Mouse (Mus musculus) kidney, embryonic 14.5 days (tissue): ENCODE results near the gene Fcgr1. TPM values are rescaled to one million over a fixed set of nuclear protein-coding genes. Genes with fewer than 3 reads are reported as not detected.
"Not testable (repeated sequence)": the region's sequence is repeated elsewhere in the genome, so short reads cannot be mapped to it uniquely, and the experiment has no call there.

Experiments used
- ATAC-seq: fragments of 200-750 bp; cut with Nextera tagmentation; 2 replicates; pipeline ENCODE4 v1.8.0; 2017; ENCODE audit warnings: moderate number of reproducible peaks, mild to moderate bottlenecking, moderate TSS enrichment, moderate library complexity; ENCODE audit not compliant: low FRiP score, low TSS enrichment
- H3K27ac ChIP-seq: fragments of 300-500 bp; sonication (generic); 2 replicates; pipeline ENCODE4 v1.5.1; 2014; ENCODE audit warnings: low read depth, mild to moderate bottlenecking, low read length, moderate library complexity, mixed read lengths
- H3K27me3 ChIP-seq: fragments of 300-500 bp; sonication (generic); 2 replicates; pipeline ENCODE4 v1.6.1; 2014; ENCODE audit warnings: mild to moderate bottlenecking, low read length; ENCODE audit not compliant: control insufficient read depth, insufficient read depth
- H3K36me3 ChIP-seq: fragments of 300-500 bp; sonication (generic); 2 replicates; pipeline ENCODE4 v1.6.1; 2014; ENCODE audit warnings: low read length, mixed read lengths; ENCODE audit not compliant: control insufficient read depth, insufficient read depth
- H3K4me1 ChIP-seq: fragments of 300-500 bp; sonication (generic); 2 replicates; pipeline ENCODE4 v1.6.1; 2014; ENCODE audit warnings: low read length, mixed read lengths; ENCODE audit not compliant: control insufficient read depth, insufficient read depth
- H3K4me2 ChIP-seq: fragments of 300-500 bp; sonication (generic); replicated peaks from 2 replicates; pipeline ENCODE4 v1.6.1; 2014; ENCODE audit warnings: low read depth, mild to moderate bottlenecking, low read length
- H3K4me3 ChIP-seq: fragments of 300-500 bp; sonication (generic); 2 replicates; pipeline ENCODE4 v1.5.1; 2014; ENCODE audit warnings: mild to moderate bottlenecking, low read length
- H3K9ac ChIP-seq: fragments of 300-500 bp; sonication (generic); 2 replicates; pipeline ENCODE4 v1.6.1; 2014; ENCODE audit warnings: low read depth, mild to moderate bottlenecking, low read length, moderate library complexity
- H3K9me3 ChIP-seq: fragments of 300-500 bp; sonication (generic); 2 replicates; pipeline ENCODE4 v1.6.1; 2016; ENCODE audit warnings: low read length; ENCODE audit not compliant: control insufficient read depth
- WGBS: fragments of 180-500 bp; shearing (Covaris S2); extraction: QIAGEN DNeasy Blood & Tissue Kit; methylation state at CpG from one replicate; pipeline ENCODE4 v1.1.7; 2014; 5-methylcytosine and 5-hydroxymethylcytosine counted together
- polyA plus RNA-seq: library from polyadenylated mRNA; unstranded; fragments of >200 nt; fragmentation: Nextera tagmentation; extraction: Ambion mirVana; gene quantifications from 2 replicates; pipeline ENCODE4 v1.2.1, GENCODE M21; 2014

Gene Fcgr1
- 1.8 and 2.2 TPM in 2 replicates for polyA plus RNA-seq

- 81% methylated on average over 4 of the region's 4 CpGs for WGBS
- Histone ChIP-seq H3K4me3 (no peak within 1 kb of the TSS), H3K36me3 (no peaks in the 10 kb centered on the region), H3K27me3 (no peaks in the 10 kb centered on the region), H3K27ac (no peak within 1 kb of the TSS), H3K9ac (no peak within 1 kb of the TSS), H3K4me1 (no peaks in the 10 kb centered on the region), H3K9me3 (no peaks in the 10 kb centered on the region), H3K4me2 (no peak within 1 kb of the TSS)
- no peak for ATAC-seq
Observed at GRCm38 (mm10) chr3:96293787-96294186, at the start of gene Fcgr1. Gene Fcgr1, minus strand, starts transcription at chr3:96293969.

GRCm38 (mm10) chr3:96342652-96343051 is 48.9 kb upstream of the Fcgr1 start:
- not testable (repeated sequence) for H3K9ac ChIP-seq, H3K4me2 ChIP-seq, H3K4me3 ChIP-seq, H3K4me1 ChIP-seq, H3K27ac ChIP-seq, ATAC-seq, H3K36me3 ChIP-seq, H3K9me3 ChIP-seq
- 55% methylated on average over 13 of the region's 13 CpGs for WGBS
- peaks cover 45% of the 10 kb centered on the region for H3K27me3 ChIP-seq

GRCm38 (mm10) chr3:96342100-96342499 is 48.3 kb upstream of the Fcgr1 start:
- WGBS = 43% methylated on average over 3 of the region's 3 CpGs
- not testable (repeated sequence) for H3K9me3 ChIP-seq, H3K4me1 ChIP-seq, ATAC-seq, H3K4me2 ChIP-seq, H3K4me3 ChIP-seq, H3K9ac ChIP-seq, H3K27ac ChIP-seq, H3K36me3 ChIP-seq
- H3K27me3 ChIP-seq = peaks cover 50% of the 10 kb centered on the region

- Histone ChIP-seq H3K4me2 (no peak overlapping the region), H3K27ac (no peak overlapping the region), H3K4me1 (no peaks in the 10 kb centered on the region), H3K4me3 (no peak overlapping the region; the same call in 1 of the 2 replicates), H3K27me3 (peaks cover 63% of the 10 kb centered on the region), H3K9me3 (no peaks in the 10 kb centered on the region), H3K9ac (no peak overlapping the region), H3K36me3 (no peaks in the 10 kb centered on the region)
- WGBS = 6% methylated on average over 24 of the region's 24 CpGs
- no peak for ATAC-seq
Observed at GRCm38 (mm10) chr3:96340611-96341312, 47.0 kb upstream of the Fcgr1 start.

GRCm38 (mm10) chr3:96338849-96339480 is 45.2 kb upstream of the Fcgr1 start:
- H3K4me1 ChIP-seq = no peaks in the 10 kb centered on the region; the same call in 1 of the 2 replicates
- no peak overlapping the region for H3K4me3 ChIP-seq
- peaks cover 67% of the 10 kb centered on the region for H3K27me3 ChIP-seq
- no peaks in the 10 kb centered on the region for H3K9me3 ChIP-seq
- no peak overlapping the region for H3K27ac ChIP-seq
- H3K36me3 ChIP-seq = no peaks in the 10 kb centered on the region
- H3K4me2 ChIP-seq = no peak overlapping the region
- 44% methylated on average over 16 of the region's 16 CpGs for WGBS
- H3K9ac ChIP-seq = no peak overlapping the region
- ATAC-seq = no peak

- Histone ChIP-seq H3K27ac (no peak overlapping the region), H3K9me3 (no peaks in the 10 kb centered on the region), H3K36me3 (no peaks in the 10 kb centered on the region), H3K4me2 (no peak overlapping the region), H3K27me3 (peaks cover 74% of the 10 kb centered on the region), H3K4me1 (no peaks in the 10 kb centered on the region; the same call in 1 of the 2 replicates), H3K9ac (no peak overlapping the region), H3K4me3 (no peak overlapping the region)
- 90% methylated on average over 8 of the region's 8 CpGs for WGBS
- ATAC-seq = no peak
Observed at GRCm38 (mm10) chr3:96338043-96338442, 44.3 kb upstream of the Fcgr1 start.

- 89% methylated on average over 6 of the region's 6 CpGs for WGBS
- H3K4me1 ChIP-seq = peaks cover 1% of the 10 kb centered on the region; the same call in 1 of the 2 replicates
Observed at GRCm38 (mm10) chr3:96337269-96337668, 43.5 kb upstream of the Fcgr1 start.

GRCm38 (mm10) chr3:96336636-96337035 is 42.9 kb upstream of the Fcgr1 start:
- WGBS = 97% methylated on average over 1 of the region's 1 CpGs
- Histone ChIP-seq H3K9ac (no peak overlapping the region), H3K36me3 (no peaks in the 10 kb centered on the region), H3K4me3 (no peak overlapping the region), H3K27ac (no peak overlapping the region), H3K4me2 (no peak overlapping the region), H3K4me1 (peaks cover 5% of the 10 kb centered on the region; the same call in 1 of the 2 replicates), H3K9me3 (no peaks in the 10 kb centered on the region), H3K27me3 (peaks cover 83% of the 10 kb centered on the region)
- ATAC-seq = no peak

More at GRCm38 (mm10) chr3:96337269-96337668, 43.5 kb upstream of the Fcgr1 start:
- Histone ChIP-seq H3K36me3 (no peaks in the 10 kb centered on the region), H3K27ac (no peak overlapping the region), H3K4me2 (no peak overlapping the region), H3K27me3 (peaks cover 78% of the 10 kb centered on the region), H3K4me3 (no peak overlapping the region), H3K9ac (no peak overlapping the region), H3K9me3 (no peaks in the 10 kb centered on the region)
- ATAC-seq = no peak

GRCm38 (mm10) chr3:96335591-96335990 is 41.8 kb upstream of the Fcgr1 start:
- H3K9ac ChIP-seq = no peak overlapping the region
- no peaks in the 10 kb centered on the region for H3K9me3 ChIP-seq
- H3K4me2 ChIP-seq = no peak overlapping the region
- ATAC-seq = no peak
- peaks cover 86% of the 10 kb centered on the region for H3K27me3 ChIP-seq
- peaks cover 5% of the 10 kb centered on the region; the same call in 1 of the 2 replicates for H3K4me1 ChIP-seq
- no peak overlapping the region for H3K4me3 ChIP-seq
- H3K36me3 ChIP-seq = no peaks in the 10 kb centered on the region
- 24% methylated on average over 7 of the region's 7 CpGs for WGBS
- H3K27ac ChIP-seq = no peak overlapping the region
